Comparison of ENCODE assay signal across 12 mouse cellular contexts in genomic region chr6:54228421-54228820, GRCm38 (mm10).
DNase-seq lines count a peak whose midpoint lies in the region; ATAC-seq and TF ChIP-seq lines count a peak whose summit lies in the region.
"Had no signal": no experiment of that assay in that cellular context is flagged by ENCODE, and none has a peak within 500 bp of the region (broad histone marks: within the 10 kb centered on the region; RNA-seq: fewer than 3 reads in every experiment).

No protein-coding gene starts in this region.

- no peaks in the 10 kb centered on the region for H3K36me3 ChIP-seq in forebrain, embryonic 16.5 days (ENCODE audit: control insufficient read depth, insufficient read depth)
- no peaks in the 10 kb centered on the region for H3K36me3 ChIP-seq in forebrain, embryonic 15.5 days
- no peaks in the 10 kb centered on the region for H3K36me3 ChIP-seq in liver, postnatal 0 days (replicated peaks; ENCODE audit: insufficient read depth, low read length)
- H3K36me3 ChIP-seq: embryonic facial prominence, embryonic 15.5 days; heart, embryonic 13.5 days; hindbrain, embryonic 15.5 days; liver, embryonic 15.5 days had no signal

- no peak for TF ChIP-seq EP300 in liver, postnatal 0 days (IDR thresholded peaks at IDR 0.05; ENCODE audit: low read depth)

- no peak for TF ChIP-seq CTCF in liver, postnatal 0 days (IDR thresholded peaks at IDR 0.05; ENCODE audit: low read depth)

- H3K9me3 ChIP-seq in forebrain, embryonic 16.5 days (ENCODE audit: control insufficient read depth, low read length): no peaks in the 10 kb centered on the region
- no peaks in the 10 kb centered on the region for H3K9me3 ChIP-seq in forebrain, embryonic 15.5 days
- no peaks in the 10 kb centered on the region for H3K9me3 ChIP-seq in liver, postnatal 0 days (ENCODE audit: low read length)
- H3K9me3 ChIP-seq: embryonic facial prominence, embryonic 15.5 days; hindbrain, embryonic 15.5 days; liver, embryonic 15.5 days had no signal

- no peak overlapping the region for H3K4me3 ChIP-seq in forebrain, embryonic 16.5 days (replicated peaks; ENCODE audit: low read length)
- no peak overlapping the region for H3K4me3 ChIP-seq in forebrain, embryonic 15.5 days
- H3K4me3 ChIP-seq in liver, postnatal 0 days (ENCODE audit: low read depth, low read length): no peak overlapping the region
- H3K4me3 ChIP-seq: embryonic facial prominence, embryonic 15.5 days; heart, embryonic 13.5 days; hindbrain, embryonic 15.5 days; liver, embryonic 15.5 days had no signal

- no peak overlapping the region for H3K9ac ChIP-seq in forebrain, embryonic 16.5 days (replicated peaks; ENCODE audit: low read depth, low read length)
- no peak overlapping the region for H3K9ac ChIP-seq in forebrain, embryonic 15.5 days (replicated peaks)
- no peak overlapping the region for H3K9ac ChIP-seq in liver, postnatal 0 days (replicated peaks)
- H3K9ac ChIP-seq: embryonic facial prominence, embryonic 15.5 days; heart, embryonic 13.5 days; hindbrain, embryonic 15.5 days; liver, embryonic 15.5 days had no signal

- no peak overlapping the region for H3K27ac ChIP-seq in forebrain, embryonic 16.5 days (ENCODE audit: low read length)
- no peak overlapping the region for H3K27ac ChIP-seq in forebrain, embryonic 15.5 days (replicated peaks)
- no peak overlapping the region for H3K27ac ChIP-seq in liver, postnatal 0 days (ENCODE audit: low read depth)
- H3K27ac ChIP-seq: embryonic facial prominence, embryonic 15.5 days; heart, embryonic 13.5 days; hindbrain, embryonic 15.5 days; liver, embryonic 15.5 days had no signal

- DNase-seq in ZHBTc4 (ENCODE audit: low read depth, low spot score): peak; percentile 14
- peak; percentile 41 for DNase-seq in kidney, adult 18-20 months
- DNase-seq in kidney, postnatal 25 days: peak; percentile 47 to 77
- no peak for DNase-seq in embryo, embryonic 10.5 days (ENCODE audit: low spot score)
- no peak for DNase-seq in liver, postnatal 0 days
- no peak for DNase-seq in heart, postnatal 25 days (ENCODE audit: low spot score)

- peak; percentile 8; the same call in 1 of the 2 replicates for ATAC-seq in forebrain, embryonic 16.5 days
- ATAC-seq in forebrain, embryonic 15.5 days (replicated peaks): no peak
- ATAC-seq in liver, postnatal 0 days: no peak

- intact Hi-C loops in heart, postnatal 25 days (cut with DNase I): loop anchor here (2.0 to 5.0 kb wide), 3 partner anchors 268 to 446 kb away; no protein-coding TSS in a partner anchor

- 63% methylated on average over 9 of the region's 9 CpGs for WGBS in forebrain, embryonic 16.5 days
- 55% methylated on average over 9 of the region's 9 CpGs for WGBS in forebrain, embryonic 15.5 days
- WGBS in liver, postnatal 0 days (ENCODE audit: insufficient replicate concordance): 79% methylated on average over 9 of the region's 9 CpGs

- H3K4me2 ChIP-seq in forebrain, embryonic 16.5 days (ENCODE audit: low read length): no peak overlapping the region
- H3K4me2 ChIP-seq in forebrain, embryonic 15.5 days (replicated peaks): no peak overlapping the region
- H3K4me2 ChIP-seq in liver, postnatal 0 days (ENCODE audit: low read depth, low read length): no peak overlapping the region
- H3K4me2 ChIP-seq: embryonic facial prominence, embryonic 15.5 days; heart, embryonic 13.5 days; hindbrain, embryonic 15.5 days; liver, embryonic 15.5 days had no signal

- no peaks in the 10 kb centered on the region for H3K27me3 ChIP-seq in forebrain, embryonic 16.5 days (replicated peaks; ENCODE audit: control insufficient read depth, insufficient read depth, low read length)
- no peaks in the 10 kb centered on the region for H3K27me3 ChIP-seq in forebrain, embryonic 15.5 days
- no peaks in the 10 kb centered on the region for H3K27me3 ChIP-seq in liver, postnatal 0 days (ENCODE audit: insufficient read depth, low read length)
- H3K27me3 ChIP-seq: hindbrain, embryonic 15.5 days; liver, embryonic 15.5 days had no signal

- H3K4me1 ChIP-seq in forebrain, embryonic 16.5 days (replicated peaks; ENCODE audit: control insufficient read depth, insufficient read depth, low read length): peaks cover 5% of the 10 kb centered on the region
- H3K4me1 ChIP-seq in forebrain, embryonic 15.5 days: 0 out of 2 replicates have a peak, but pooled peaks cover 3% of the 10 kb centered on the region
- no peaks in the 10 kb centered on the region for H3K4me1 ChIP-seq in liver, postnatal 0 days (ENCODE audit: insufficient read depth)
- H3K4me1 ChIP-seq: liver, embryonic 15.5 days had no signal

Comparison
In these comparisons a context has a peak if more than half of its experiments do, and no peak if none do; other contexts are left out.
1. DNase-seq: peak in ZHBTc4 (single experiment), kidney, adult 18-20 months (single experiment) and kidney, postnatal 25 days (2 of 2); none in embryo, embryonic 10.5 days (single experiment), liver, postnatal 0 days (single experiment) and heart, postnatal 25 days (single experiment).